ENCODE assay signal across 8 mouse cellular contexts in the genomic region with DNA sequence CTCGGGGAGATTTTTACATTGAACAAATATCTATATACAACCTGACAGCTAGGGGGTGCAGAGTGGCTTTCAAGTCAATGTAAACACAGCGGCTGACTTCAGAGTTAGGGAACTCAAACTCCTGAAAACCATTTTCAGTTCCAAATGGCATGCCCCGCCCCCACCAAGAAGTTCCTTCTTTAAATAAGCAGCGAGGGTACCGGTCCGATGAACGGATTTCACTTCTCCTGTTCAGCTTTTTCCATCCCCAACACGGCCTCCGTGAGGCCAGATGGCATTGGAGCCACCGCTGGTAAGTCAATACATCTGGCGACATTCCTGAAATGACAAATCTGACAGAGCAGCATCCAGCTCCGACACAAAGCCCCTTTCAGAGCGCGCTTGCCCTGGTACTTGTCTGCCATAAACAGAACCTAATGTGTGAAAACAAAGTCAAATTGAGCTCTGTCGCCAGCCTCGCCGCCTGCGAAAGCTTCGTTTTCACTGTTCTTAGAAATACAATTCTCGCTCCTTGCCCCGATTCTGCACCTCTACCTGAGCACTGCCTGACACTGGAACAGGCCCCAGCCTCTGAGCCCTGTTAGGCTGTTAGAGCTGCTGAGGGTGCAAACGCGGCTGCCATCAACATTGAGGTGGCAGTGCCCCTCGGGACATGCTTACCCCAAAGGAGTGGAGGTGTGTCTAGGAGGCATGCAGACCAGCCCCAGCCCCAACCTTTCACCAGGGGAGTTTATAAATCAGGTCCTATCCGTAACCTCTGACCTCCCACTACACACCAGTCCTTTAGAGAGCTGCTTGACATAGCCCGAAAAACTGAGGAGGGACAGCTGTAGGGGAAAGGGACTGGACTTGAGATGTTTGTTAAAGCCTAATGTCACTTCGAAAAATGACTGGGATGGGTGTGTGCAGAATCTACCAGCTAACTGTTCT.
DNase-seq lines count a peak whose midpoint lies in the region; ATAC-seq and TF ChIP-seq lines count a peak whose summit lies in the region.

No protein-coding gene starts in this region.

- no peaks in the 10 kb centered on the region for H3K27me3 ChIP-seq in small intestine, adult 2 months (ENCODE audit: control insufficient read depth, insufficient read depth, low read length)

- ATAC-seq in hematopoietic stem cell, adult 5-6 weeks (replicated peaks in 1 of 2; ENCODE audit: insufficient read depth in 1 of 2, low FRiP score in 2 of 2, low TSS enrichment in 1 of 2, low read depth in 1 of 2, poor library complexity in 2 of 2, severe bottlenecking in 2 of 2): peak; percentile 45 to 59; a peak in 1 of 4 replicates

- TF ChIP-seq POLR2A in embryonic fibroblast, embryonic 13.5 days (IDR thresholded peaks at IDR 0.05; ENCODE audit: low read depth, low read length): no peak
- TF ChIP-seq POLR2A in small intestine, adult 2 months (IDR thresholded peaks at IDR 0.05; ENCODE audit: low read depth, low read length): no peak

- WGBS in small intestine, adult 2 months: 31% methylated on average over 27 of the region's 27 CpGs

- H3K27ac ChIP-seq in embryonic fibroblast, embryonic 13.5 days (ENCODE audit: insufficient read depth, low read length): no peak overlapping the region
- H3K27ac ChIP-seq in small intestine, adult 2 months (ENCODE audit: insufficient read depth, low read depth, low read length): no peak overlapping the region

- peak overlapping the region; percentile 11 for H3K4me3 ChIP-seq in embryonic fibroblast, embryonic 13.5 days (ENCODE audit: insufficient read depth, low read length)
- peak overlapping the region; percentile 1; the same call in 1 of the 2 replicates for H3K4me3 ChIP-seq in small intestine, adult 2 months (ENCODE audit: low read depth, low read length)

- H3K4me1 ChIP-seq in embryonic fibroblast, embryonic 13.5 days (ENCODE audit: control insufficient read depth, insufficient read depth, low read length): no peaks in the 10 kb centered on the region
- no peaks in the 10 kb centered on the region; the same call in 1 of the 2 replicates for H3K4me1 ChIP-seq in small intestine, adult 2 months (ENCODE audit: control insufficient read depth, insufficient read depth, insufficient read length, low read length)

- peak; percentile 12 for DNase-seq in right cerebral cortex, adult 18-20 months
- DNase-seq in right cerebral cortex, postnatal 25 days: no peak
- DNase-seq in left cerebral cortex, adult 11 months (ENCODE audit: low spot score): peak; percentile 28
- DNase-seq in lung, postnatal 36 days: peak; percentile 65
- DNase-seq in thymus, postnatal 10 days (ENCODE audit: low spot score in 2 of 2): no peak

- no peaks in the 10 kb centered on the region for H3K36me3 ChIP-seq in small intestine, adult 2 months (ENCODE audit: control insufficient read depth, insufficient read depth, low read length)

- TF ChIP-seq CTCF in embryonic fibroblast, embryonic 13.5 days (IDR thresholded peaks at IDR 0.05; ENCODE audit: borderline replicate concordance, insufficient read depth, low read length): no peak
- TF ChIP-seq CTCF in small intestine, adult 2 months (IDR thresholded peaks at IDR 0.05; ENCODE audit: extremely low read depth, insufficient read length, insufficient replicate concordance, low read depth, low read length): no peak

Comparison
In these comparisons a context has a peak if more than half of its experiments do, and no peak if none do; other contexts are left out.
1. DNase-seq: peak in right cerebral cortex, adult 18-20 months (single experiment), left cerebral cortex, adult 11 months (single experiment) and lung, postnatal 36 days (single experiment); none in right cerebral cortex, postnatal 25 days (single experiment) and thymus, postnatal 10 days (0 of 2).